Mouse (Mus musculus) liver, adult 2 months (tissue): ENCODE measurements around the gene Madcam1. TPM values are rescaled to one million over a fixed set of nuclear protein-coding genes. Genes with fewer than 3 reads are reported as not detected.

Experiments
- DNase-seq: peaks from one replicate; pipeline ENCODE4 v3.0.0-alpha.2; 2011; ENCODE audit warnings: low read depth, low spot score; ENCODE audit errors: extremely low read depth
- H3K27ac ChIP-seq: fragments of 200-500 bp; replicated peaks from 2 replicates; pipeline ENCODE4 v1.5.1; 2012; ENCODE audit warnings: low read depth, mild to moderate bottlenecking, control low read depth, inconsistent platforms, low read length; ENCODE audit not compliant: insufficient read depth
- H3K27me3 ChIP-seq: fragments of 200-500 bp; 2 replicates; pipeline ENCODE4 v1.6.1; 2012; ENCODE audit warnings: mild to moderate bottlenecking, moderate library complexity, low read length, inconsistent platforms; ENCODE audit not compliant: control insufficient read depth, insufficient read depth
- H3K36me3 ChIP-seq: fragments of 200-500 bp; 2 replicates; pipeline ENCODE4 v1.6.1; 2012; ENCODE audit warnings: low read length, inconsistent platforms; ENCODE audit not compliant: control insufficient read depth, insufficient read depth
- H3K4me1 ChIP-seq: fragments of 200-500 bp; 2 replicates; pipeline ENCODE4 v1.6.1; 2011; ENCODE audit warnings: low read length; ENCODE audit not compliant: control insufficient read depth, insufficient read depth
- H3K4me3 ChIP-seq: fragments of 200-500 bp; 2 replicates; pipeline ENCODE4 v1.5.1; 2011; ENCODE audit warnings: low read depth, mild to moderate bottlenecking, control low read depth, low read length, moderate library complexity; ENCODE audit not compliant: insufficient read depth
- H3K79me2 ChIP-seq: fragments of 200-500 bp; 2 replicates; pipeline ENCODE4 v1.6.1; 2012; ENCODE audit warnings: inconsistent platforms, mild to moderate bottlenecking, low read length, moderate library complexity; ENCODE audit not compliant: control insufficient read depth, insufficient read depth
- H3K9ac ChIP-seq: fragments of 200-500 bp; 2 replicates; pipeline ENCODE4 v1.6.1; 2012; ENCODE audit warnings: low read depth, mild to moderate bottlenecking, control low read depth, inconsistent platforms, low read length
- CTCF ChIP-seq: fragments of 200-500 bp; IDR thresholded peaks from 2 replicates; pipeline ENCODE4 v1.5.1; 2011; ENCODE audit warnings: low read depth, low read length, control low read depth
- POLR2A ChIP-seq: fragments of 200-500 bp; IDR thresholded peaks from 2 replicates; pipeline ENCODE4 v1.6.1; 2011; ENCODE audit warnings: low read length, control low read depth; ENCODE audit not compliant: insufficient read depth; ENCODE audit errors: extremely low read depth
- WGBS: fragments of 180-500 bp; shearing (Covaris S2); methylation state at CpG from one replicate; pipeline ENCODE4 v1.1.7; 2018; 5-methylcytosine and 5-hydroxymethylcytosine counted together
- polyA plus RNA-seq: library from polyadenylated mRNA; depleted of rRNA; stranded (reverse); fragments of >200 nt; gene quantifications from 2 replicates; pipeline ENCODE4 v1.2.3, GENCODE M21; 2012
- total RNA-seq: library from RNA; depleted of rRNA; stranded (reverse); fragments of >200 nt; gene quantifications from 2 replicates; pipeline ENCODE4 v1.2.3, GENCODE M21; 2014

The Madcam1 gene
- total and polyA plus RNA-seq, 2 experiments: not detected

- 96% methylated on average over 6 of the region's 6 CpGs for WGBS
- H3K4me3 ChIP-seq: no peak overlapping the region
- H3K79me2 ChIP-seq: peaks cover 18% of the 10 kb centered on the region; the same call in 1 of the 2 replicates
- no peak overlapping the region for H3K9ac ChIP-seq
- TF ChIP-seq CTCF (no peak), POLR2A (no peak)
- peaks cover 18% of the 10 kb centered on the region for H3K36me3 ChIP-seq
- no peak for DNase-seq
- H3K4me1 ChIP-seq: peaks cover 16% of the 10 kb centered on the region
- H3K27ac ChIP-seq: no peak overlapping the region
- no peaks in the 10 kb centered on the region for H3K27me3 ChIP-seq
Observed at GRCm38 (mm10) chr10:79687513-79687912, 23.2 kb downstream of the Madcam1 start.

GRCm38 (mm10) chr10:79688720-79689119 is 24.4 kb downstream of the Madcam1 start, which contains the start of gene Gzmm:
TSS of gene Gzmm (plus strand) at chr10:79689020.
- H3K4me1 ChIP-seq: peaks cover 9% of the 10 kb centered on the region
- H3K9ac ChIP-seq: no peak within 1 kb of the TSS
- no peak for DNase-seq
- H3K36me3 ChIP-seq: peaks cover 18% of the 10 kb centered on the region
- no peak within 1 kb of the TSS for H3K27ac ChIP-seq
- H3K79me2 ChIP-seq: peaks cover 8% of the 10 kb centered on the region; the same call in 1 of the 2 replicates
- WGBS: 82% methylated on average over 4 of the region's 4 CpGs
- no peak for TF ChIP-seq CTCF
- TF ChIP-seq POLR2A: no peak
- no peak within 1 kb of the TSS for H3K4me3 ChIP-seq
- no peaks in the 10 kb centered on the region for H3K27me3 ChIP-seq

GRCm38 (mm10) chr10:79689178-79689577 is 24.8 kb downstream of the Madcam1 start:
- Histone ChIP-seq H3K4me1 (peaks cover 5% of the 10 kb centered on the region; the same call in 1 of the 2 replicates), H3K27me3 (no peaks in the 10 kb centered on the region), H3K4me3 (no peak overlapping the region), H3K27ac (no peak overlapping the region), H3K79me2 (peaks cover 8% of the 10 kb centered on the region; the same call in 1 of the 2 replicates), H3K9ac (no peak overlapping the region), H3K36me3 (peaks cover 18% of the 10 kb centered on the region)
- 94% methylated on average over 3 of the region's 3 CpGs for WGBS
- TF ChIP-seq CTCF: no peak
- TF ChIP-seq POLR2A: no peak
- no peak for DNase-seq

GRCm38 (mm10) chr10:79691986-79692548 is 27.7 kb downstream of the Madcam1 start:
- no peak for TF ChIP-seq POLR2A
- TF ChIP-seq CTCF: no peak
- Histone ChIP-seq H3K27ac (no peak overlapping the region), H3K27me3 (no peaks in the 10 kb centered on the region), H3K36me3 (peaks cover 2% of the 10 kb centered on the region; the same call in 1 of the 2 replicates), H3K79me2 (no peaks in the 10 kb centered on the region), H3K9ac (no peak overlapping the region), H3K4me3 (no peak overlapping the region), H3K4me1 (peaks cover 9% of the 10 kb centered on the region)
- DNase-seq: no peak
- WGBS: 98% methylated on average over 2 of the region's 2 CpGs

- Histone ChIP-seq H3K27ac (no peak overlapping the region), H3K4me3 (no peak overlapping the region), H3K9ac (no peak overlapping the region), H3K79me2 (no peaks in the 10 kb centered on the region), H3K4me1 (peaks cover 9% of the 10 kb centered on the region), H3K36me3 (no peaks in the 10 kb centered on the region; the same call in 1 of the 2 replicates), H3K27me3 (no peaks in the 10 kb centered on the region)
- DNase-seq: no peak
- 84% methylated on average over 12 of the region's 12 CpGs for WGBS
- TF ChIP-seq POLR2A: no peak
- no peak for TF ChIP-seq CTCF
Observed at GRCm38 (mm10) chr10:79693580-79694378, 29.4 kb downstream of the Madcam1 start.

GRCm38 (mm10) chr10:79694379-79694655 is 30.0 kb downstream of the Madcam1 start:
- H3K79me2 ChIP-seq: no peaks in the 10 kb centered on the region
- H3K27me3 ChIP-seq: no peaks in the 10 kb centered on the region
- H3K4me1 ChIP-seq: peaks cover 9% of the 10 kb centered on the region
- no peak for TF ChIP-seq CTCF
- no peak for TF ChIP-seq POLR2A
- H3K9ac ChIP-seq: no peak overlapping the region
- no peak overlapping the region for H3K4me3 ChIP-seq
- DNase-seq: no peak
- H3K36me3 ChIP-seq: no peaks in the 10 kb centered on the region
- 84% methylated on average over 6 of the region's 6 CpGs for WGBS
- H3K27ac ChIP-seq: no peak overlapping the region
